Mouse (Mus musculus): ENCODE results near the gene Nos1ap. TPM values are rescaled to one million over a fixed set of nuclear protein-coding genes. Genes with fewer than 3 reads are reported as not detected.

Gene Nos1ap
- polyA plus RNA-seq, 1 experiment, result 0.14 TPM

DNA sequence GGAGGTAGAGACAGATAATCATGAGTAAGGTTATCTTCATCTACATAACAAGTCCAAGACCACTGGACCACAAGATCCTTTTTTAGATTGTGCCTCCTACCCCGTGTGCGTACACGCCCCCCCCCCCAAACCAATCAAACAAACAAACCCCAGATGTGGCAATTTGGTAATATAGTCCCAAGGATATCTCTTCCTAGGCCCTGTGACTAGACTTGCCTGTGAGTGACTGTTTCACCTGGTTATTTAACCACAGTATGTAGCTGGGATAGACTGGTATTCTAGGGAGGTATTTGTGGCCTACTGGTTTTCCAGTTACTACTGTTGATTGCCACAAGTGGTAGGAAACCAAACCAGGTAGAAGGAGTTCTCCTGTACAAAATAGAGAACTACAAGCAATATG is 21.0 kb upstream of the Nos1ap start:
- Histone ChIP-seq H3K79me2 (ENCODE audit: control insufficient read depth, insufficient read depth) (no peaks in the 10 kb centered on the region), H3K4me3 (ENCODE audit: insufficient read depth, poor library complexity, severe bottlenecking) (no peak overlapping the region), H3K36me3 (ENCODE audit: control insufficient read depth, insufficient read depth) (no peaks in the 10 kb centered on the region), H3ac (ENCODE audit: control insufficient read depth, insufficient read length, low read depth) (no peak overlapping the region), H3K27me3 (ENCODE audit: control insufficient read depth, insufficient read depth, insufficient read length) (peaks cover 10% of the 10 kb centered on the region), H3K79me3 (ENCODE audit: low read depth) (no peaks in the 10 kb centered on the region)
- no peak for TF ChIP-seq CTCF (IDR thresholded peaks at IDR 0.05; ENCODE audit: control insufficient read depth, insufficient read depth, insufficient read length)
- no peak for TF ChIP-seq MYOG (IDR thresholded peaks at IDR 0.05; ENCODE audit: control insufficient read depth, extremely low read depth, insufficient read length)
- no peak for TF ChIP-seq CEBPB (IDR thresholded peaks at IDR 0.05; ENCODE audit: low read depth)
- no peak for TF ChIP-seq MAX (IDR thresholded peaks at IDR 0.05)
- no peak for TF ChIP-seq FOSL1 (IDR thresholded peaks at IDR 0.05; ENCODE audit: insufficient read depth, low read length, poor library complexity, severe bottlenecking)
- no peak for TF ChIP-seq MYOD1 (IDR thresholded peaks at IDR 0.05; ENCODE audit: control insufficient read depth, insufficient read length, low read depth)
- no peak for TF ChIP-seq USF1 (IDR thresholded peaks at IDR 0.05; ENCODE audit: low read depth)

DNA sequence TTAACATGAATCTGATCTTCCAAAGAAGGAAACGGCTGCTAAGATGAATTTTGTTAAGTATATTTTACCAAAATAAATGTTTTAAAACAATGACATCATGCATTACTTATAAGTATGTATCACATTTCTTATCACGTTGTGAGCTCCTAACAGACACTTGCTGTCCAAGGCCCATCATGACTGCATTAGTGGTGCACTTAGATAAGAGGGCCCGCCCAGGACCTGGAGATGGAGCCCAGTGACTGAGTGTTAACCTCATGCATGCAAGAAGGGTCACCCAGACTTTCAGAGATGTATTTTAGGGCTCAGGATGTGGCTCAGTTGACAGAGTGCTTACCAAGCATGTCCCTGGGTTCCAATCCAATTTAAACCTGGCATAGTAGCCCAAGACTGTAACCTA is 20.6 kb upstream of the Nos1ap start:
- H3K79me3 ChIP-seq (ENCODE audit: low read depth), result no peaks in the 10 kb centered on the region
- peaks cover 12% of the 10 kb centered on the region for H3K27me3 ChIP-seq (ENCODE audit: control insufficient read depth, insufficient read depth, insufficient read length)
- no peak overlapping the region for H3ac ChIP-seq (ENCODE audit: control insufficient read depth, insufficient read length, low read depth)
- no peaks in the 10 kb centered on the region for H3K79me2 ChIP-seq (ENCODE audit: control insufficient read depth, insufficient read depth)
- H3K36me3 ChIP-seq (ENCODE audit: control insufficient read depth, insufficient read depth), result no peaks in the 10 kb centered on the region
- TF ChIP-seq CEBPB (IDR thresholded peaks at IDR 0.05; ENCODE audit: low read depth) (no peak), USF1 (IDR thresholded peaks at IDR 0.05; ENCODE audit: low read depth) (no peak), CTCF (IDR thresholded peaks at IDR 0.05; ENCODE audit: control insufficient read depth, insufficient read depth, insufficient read length) (no peak), MAX (IDR thresholded peaks at IDR 0.05) (no peak), FOSL1 (IDR thresholded peaks at IDR 0.05; ENCODE audit: insufficient read depth, low read length, poor library complexity, severe bottlenecking) (no peak)
- H3K4me3 ChIP-seq (ENCODE audit: insufficient read depth, poor library complexity, severe bottlenecking), result no peak overlapping the region

DNA sequence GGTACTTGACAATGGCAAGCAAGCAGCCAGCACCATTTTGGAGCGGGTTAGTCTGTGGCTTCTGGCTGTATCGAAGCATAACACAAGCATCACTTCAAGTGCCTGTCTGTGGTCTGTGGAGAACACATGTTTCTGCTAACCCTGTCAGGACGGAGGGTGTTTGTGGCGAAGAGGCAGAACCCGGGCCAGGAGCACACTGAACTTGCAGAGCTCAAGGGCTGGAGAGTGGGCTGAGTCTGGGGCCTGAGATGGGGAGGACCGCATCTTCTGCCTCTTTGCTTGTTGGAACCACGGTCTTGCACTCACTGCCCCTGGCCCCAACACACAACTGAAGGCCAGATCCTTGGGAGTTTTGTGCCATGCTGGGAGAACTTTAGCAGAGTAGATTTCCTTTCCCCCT is 20.2 kb upstream of the Nos1ap start:
- H3K79me2 ChIP-seq (ENCODE audit: control insufficient read depth, insufficient read depth), result no peaks in the 10 kb centered on the region
- H3ac ChIP-seq (ENCODE audit: control insufficient read depth, insufficient read length, low read depth), result no peak overlapping the region
- TF ChIP-seq FOSL1 (IDR thresholded peaks at IDR 0.05; ENCODE audit: insufficient read depth, low read length, poor library complexity, severe bottlenecking) (no peak), MYOD1 (IDR thresholded peaks at IDR 0.05; ENCODE audit: control insufficient read depth, insufficient read length, low read depth) (no peak), USF1 (IDR thresholded peaks at IDR 0.05; ENCODE audit: low read depth) (no peak), CEBPB (IDR thresholded peaks at IDR 0.05; ENCODE audit: low read depth) (no peak), MYOG (IDR thresholded peaks at IDR 0.05; ENCODE audit: control insufficient read depth, extremely low read depth, insufficient read length) (no peak), MAX (IDR thresholded peaks at IDR 0.05) (no peak), CTCF (IDR thresholded peaks at IDR 0.05; ENCODE audit: control insufficient read depth, insufficient read depth, insufficient read length) (no peak)

DNA sequence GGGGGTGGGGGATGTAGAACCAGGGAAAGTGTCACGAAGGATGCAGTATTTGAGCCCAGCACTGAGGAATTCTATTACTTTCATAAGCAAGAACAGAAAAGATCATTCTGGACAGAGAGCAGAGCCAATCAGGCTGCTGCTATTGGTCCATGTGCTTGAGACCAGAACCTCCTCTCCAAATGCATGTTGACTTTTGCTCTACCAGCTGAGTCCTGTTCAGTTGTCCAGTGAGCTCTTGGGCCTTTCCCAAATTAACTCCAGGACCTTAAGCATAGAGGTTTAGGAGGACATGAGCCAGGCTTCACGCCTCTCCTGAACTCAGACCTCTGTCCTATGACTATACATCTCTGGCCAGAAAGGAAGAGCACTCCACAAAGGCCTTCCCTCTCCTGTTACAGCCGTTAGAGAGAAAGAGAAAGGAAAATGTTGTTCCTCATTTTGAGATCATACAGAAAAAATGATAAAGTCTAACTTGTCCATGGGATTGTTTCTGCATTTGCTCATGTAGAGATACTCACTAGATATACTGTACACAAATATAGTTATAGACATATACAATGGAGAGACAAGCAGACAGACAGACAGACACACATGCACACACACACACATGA is 18.9 kb upstream of the Nos1ap start:
- H3K27me3 ChIP-seq (ENCODE audit: control insufficient read depth, insufficient read depth, insufficient read length), result peaks cover 18% of the 10 kb centered on the region
- TF ChIP-seq CTCF (IDR thresholded peaks at IDR 0.05; ENCODE audit: control insufficient read depth, insufficient read depth, insufficient read length) (no peak), CEBPB (IDR thresholded peaks at IDR 0.05; ENCODE audit: low read depth) (no peak), MYOG (IDR thresholded peaks at IDR 0.05; ENCODE audit: control insufficient read depth, extremely low read depth, insufficient read length) (no peak), USF1 (IDR thresholded peaks at IDR 0.05; ENCODE audit: low read depth) (no peak), FOSL1 (IDR thresholded peaks at IDR 0.05; ENCODE audit: insufficient read depth, low read length, poor library complexity, severe bottlenecking) (no peak), MAX (IDR thresholded peaks at IDR 0.05) (no peak), MYOD1 (IDR thresholded peaks at IDR 0.05; ENCODE audit: control insufficient read depth, insufficient read length, low read depth) (no peak)
- H3K4me3 ChIP-seq (ENCODE audit: insufficient read depth, poor library complexity, severe bottlenecking), result no peak overlapping the region
- H3K79me2 ChIP-seq (ENCODE audit: control insufficient read depth, insufficient read depth), result no peaks in the 10 kb centered on the region
- H3ac ChIP-seq (ENCODE audit: control insufficient read depth, insufficient read length, low read depth), result no peak overlapping the region
- no peaks in the 10 kb centered on the region for H3K36me3 ChIP-seq (ENCODE audit: control insufficient read depth, insufficient read depth)
- H3K79me3 ChIP-seq (ENCODE audit: low read depth), result no peaks in the 10 kb centered on the region

More for the DNA sequence above, 20.2 kb upstream of the Nos1ap start:
- Histone ChIP-seq H3K27me3 (ENCODE audit: control insufficient read depth, insufficient read depth, insufficient read length) (peaks cover 16% of the 10 kb centered on the region), H3K4me3 (ENCODE audit: insufficient read depth, poor library complexity, severe bottlenecking) (no peak overlapping the region), H3K79me3 (ENCODE audit: low read depth) (no peaks in the 10 kb centered on the region), H3K36me3 (ENCODE audit: control insufficient read depth, insufficient read depth) (no peaks in the 10 kb centered on the region)

DNA sequence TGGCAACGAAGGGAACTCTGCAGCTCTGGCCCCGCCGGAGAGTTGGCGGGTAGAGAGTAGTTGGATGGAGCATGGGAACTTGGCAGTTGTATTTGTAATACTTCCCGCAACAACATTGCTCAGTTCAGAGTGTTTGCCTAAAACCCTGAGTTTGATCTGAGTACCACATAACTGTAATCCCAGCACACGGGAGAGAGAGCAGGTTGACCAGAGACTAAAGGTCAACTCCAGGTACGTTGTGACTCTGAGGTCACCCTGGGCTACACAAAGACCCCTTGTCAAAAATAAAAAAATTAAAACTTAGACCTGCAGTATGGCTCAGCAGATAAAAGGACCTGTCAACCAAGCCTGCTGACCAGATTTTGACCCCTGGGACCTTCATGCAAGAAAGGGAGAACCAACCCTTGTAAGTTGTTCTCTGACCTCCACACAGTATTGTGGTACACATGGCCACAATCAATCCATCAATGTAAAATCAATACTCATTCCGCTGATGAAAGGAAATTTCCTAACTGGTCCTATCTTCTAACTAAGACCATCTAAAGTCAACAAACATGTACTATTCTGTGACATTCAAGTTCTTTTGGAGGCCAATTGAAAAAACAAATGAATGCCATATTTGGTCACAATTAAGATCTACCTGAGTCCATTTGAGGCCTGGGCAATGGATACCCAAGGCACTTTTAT is 17.7 kb upstream of the Nos1ap start:
- no peak overlapping the region for H3K4me3 ChIP-seq (ENCODE audit: insufficient read depth, poor library complexity, severe bottlenecking)
- TF ChIP-seq MAX (IDR thresholded peaks at IDR 0.05) (no peak), MYOG (IDR thresholded peaks at IDR 0.05; ENCODE audit: control insufficient read depth, extremely low read depth, insufficient read length) (no peak), USF1 (IDR thresholded peaks at IDR 0.05; ENCODE audit: low read depth) (no peak), CTCF (IDR thresholded peaks at IDR 0.05; ENCODE audit: control insufficient read depth, insufficient read depth, insufficient read length) (no peak), MYOD1 (IDR thresholded peaks at IDR 0.05; ENCODE audit: control insufficient read depth, insufficient read length, low read depth) (no peak), CEBPB (IDR thresholded peaks at IDR 0.05; ENCODE audit: low read depth) (no peak), FOSL1 (IDR thresholded peaks at IDR 0.05; ENCODE audit: insufficient read depth, low read length, poor library complexity, severe bottlenecking) (no peak)
- H3K79me2 ChIP-seq (ENCODE audit: control insufficient read depth, insufficient read depth), result no peaks in the 10 kb centered on the region
- no peak overlapping the region for H3ac ChIP-seq (ENCODE audit: control insufficient read depth, insufficient read length, low read depth)
- no peaks in the 10 kb centered on the region for H3K79me3 ChIP-seq (ENCODE audit: low read depth)
- peaks cover 23% of the 10 kb centered on the region for H3K27me3 ChIP-seq (ENCODE audit: control insufficient read depth, insufficient read depth, insufficient read length)
- no peaks in the 10 kb centered on the region for H3K36me3 ChIP-seq (ENCODE audit: control insufficient read depth, insufficient read depth)

All from C2C12 (cell line).